Mouse (Mus musculus) liver, embryonic 15.5 days (tissue): ENCODE data around the gene Arhgap25. TPM values are rescaled to one million over a fixed set of nuclear protein-coding genes. Genes with fewer than 3 reads are reported as not detected.
"Not testable (repeated sequence)": the region's sequence is repeated elsewhere in the genome, so short reads cannot be mapped to it uniquely, and the experiment has no call there.

Source experiments
- ATAC-seq: fragments of 200-750 bp; cut with Nextera tagmentation; 2 replicates; pipeline ENCODE4 v1.8.0; 2017; ENCODE audit warnings: moderate number of reproducible peaks, mild to moderate bottlenecking, moderate library complexity; ENCODE audit not compliant: insufficient read depth
- H3K27ac ChIP-seq: fragments of 300-500 bp; sonication (generic); replicated peaks from 2 replicates; pipeline ENCODE4 v1.5.1; 2015; ENCODE audit warnings: mild to moderate bottlenecking, inconsistent platforms
- H3K27me3 ChIP-seq: fragments of 300-500 bp; sonication (generic); 2 replicates; pipeline ENCODE4 v1.6.1; 2015; ENCODE audit warnings: mild to moderate bottlenecking, inconsistent platforms
- H3K36me3 ChIP-seq: fragments of 300-500 bp; sonication (generic); replicated peaks from 2 replicates; pipeline ENCODE4 v1.6.1; 2015; ENCODE audit warnings: moderate library complexity, mild to moderate bottlenecking, inconsistent platforms
- H3K4me1 ChIP-seq: fragments of 300-500 bp; sonication (generic); replicated peaks from 2 replicates; pipeline ENCODE4 v1.6.1; 2015; ENCODE audit warnings: inconsistent platforms
- H3K4me2 ChIP-seq: fragments of 300-500 bp; sonication (generic); 2 replicates; pipeline ENCODE4 v1.6.1; 2015; ENCODE audit warnings: moderate library complexity, mild to moderate bottlenecking, inconsistent platforms
- H3K4me3 ChIP-seq: fragments of 300-500 bp; sonication (generic); replicated peaks from 2 replicates; pipeline ENCODE4 v1.5.1; 2015; ENCODE audit warnings: mild to moderate bottlenecking, inconsistent platforms
- H3K9ac ChIP-seq: fragments of 300-500 bp; sonication (generic); 2 replicates; pipeline ENCODE4 v1.6.1; 2015; ENCODE audit warnings: moderate library complexity, mild to moderate bottlenecking, inconsistent platforms
- H3K9me3 ChIP-seq: fragments of 300-500 bp; sonication (generic); replicated peaks from 2 replicates; pipeline ENCODE4 v1.6.1; 2016; ENCODE audit warnings: inconsistent platforms
- WGBS: fragments of 180-500 bp; shearing (Covaris S2); methylation state at CpG from one replicate; pipeline ENCODE4 v1.1.7; 2015; ENCODE audit warnings: mixed read lengths; ENCODE audit not compliant: insufficient replicate concordance; 5-methylcytosine and 5-hydroxymethylcytosine counted together
- polyA plus RNA-seq: library from polyadenylated mRNA; unstranded; fragments of >200 nt; fragmentation: Nextera tagmentation; extraction: Ambion mirVana; gene quantifications from 2 replicates; pipeline ENCODE4 v1.2.1, GENCODE M21; 2015

Arhgap25 gene
- polyA plus RNA-seq, 1 experiment from 2014 or later = 4.0 TPM

GRCm38 (mm10) chr6:87521705-87522104, 11.4 kb downstream of the Arhgap25 start:
- not testable (repeated sequence) for ATAC-seq, H3K36me3 ChIP-seq, H3K4me2 ChIP-seq, H3K9ac ChIP-seq, H3K27me3 ChIP-seq, H3K4me3 ChIP-seq, H3K9me3 ChIP-seq, H3K27ac ChIP-seq
- WGBS = 63% methylated on average over 6 of the region's 6 CpGs
- H3K4me1 ChIP-seq = peaks cover 27% of the 10 kb centered on the region

- H3K27me3 ChIP-seq = no peaks in the 10 kb centered on the region
- peaks cover 27% of the 10 kb centered on the region for H3K4me1 ChIP-seq
- no peak for ATAC-seq
- no peak overlapping the region for H3K4me3 ChIP-seq
- H3K4me2 ChIP-seq = no peak overlapping the region
- H3K36me3 ChIP-seq = no peaks in the 10 kb centered on the region
- WGBS = 74% methylated on average over 8 of the region's 8 CpGs
- no peak overlapping the region for H3K27ac ChIP-seq
- H3K9me3 ChIP-seq = no peaks in the 10 kb centered on the region
- H3K9ac ChIP-seq = no peak overlapping the region
Measured at GRCm38 (mm10) chr6:87520572-87520971, 12.5 kb downstream of the Arhgap25 start.

GRCm38 (mm10) chr6:87519809-87520208, 13.2 kb downstream of the Arhgap25 start:
- H3K4me2 ChIP-seq = no peak overlapping the region
- H3K27ac ChIP-seq = no peak overlapping the region
- WGBS = 67% methylated on average over 11 of the region's 11 CpGs
- H3K27me3 ChIP-seq = no peaks in the 10 kb centered on the region
- no peak for ATAC-seq
- H3K4me1 ChIP-seq = peaks cover 22% of the 10 kb centered on the region
- H3K9me3 ChIP-seq = no peaks in the 10 kb centered on the region
- H3K9ac ChIP-seq = no peak overlapping the region
- no peaks in the 10 kb centered on the region for H3K36me3 ChIP-seq
- no peak overlapping the region for H3K4me3 ChIP-seq

- Histone ChIP-seq H3K27ac (no peak overlapping the region), H3K4me2 (no peak overlapping the region), H3K36me3 (no peaks in the 10 kb centered on the region), H3K4me1 (peaks cover 10% of the 10 kb centered on the region; the same call in 1 of the 2 replicates), H3K9ac (no peak overlapping the region), H3K9me3 (no peaks in the 10 kb centered on the region), H3K27me3 (0 out of 2 replicates have a peak, but pooled peaks cover 5% of the 10 kb centered on the region), H3K4me3 (no peak overlapping the region)
- 79% methylated on average over 10 of the region's 10 CpGs for WGBS
- no peak for ATAC-seq
Measured at GRCm38 (mm10) chr6:87518622-87519021, 14.4 kb downstream of the Arhgap25 start.

GRCm38 (mm10) chr6:87517753-87518409, 15.2 kb downstream of the Arhgap25 start:
- H3K4me3 ChIP-seq = no peak overlapping the region
- H3K36me3 ChIP-seq = no peaks in the 10 kb centered on the region
- H3K9ac ChIP-seq = no peak overlapping the region
- H3K4me2 ChIP-seq = no peak overlapping the region
- peaks cover 7% of the 10 kb centered on the region; the same call in 1 of the 2 replicates for H3K4me1 ChIP-seq
- WGBS = 66% methylated on average over 4 of the region's 4 CpGs
- H3K27ac ChIP-seq = no peak overlapping the region
- ATAC-seq = no peak
- no peaks in the 10 kb centered on the region for H3K9me3 ChIP-seq
- 0 out of 2 replicates have a peak, but pooled peaks cover 5% of the 10 kb centered on the region for H3K27me3 ChIP-seq

- no peak for ATAC-seq
- Histone ChIP-seq H3K36me3 (no peaks in the 10 kb centered on the region), H3K9ac (no peak overlapping the region), H3K9me3 (no peaks in the 10 kb centered on the region), H3K27ac (no peak overlapping the region), H3K4me3 (no peak overlapping the region), H3K4me1 (0 out of 2 replicates have a peak, but pooled peaks cover 3% of the 10 kb centered on the region), H3K4me2 (no peak overlapping the region), H3K27me3 (0 out of 2 replicates have a peak, but pooled peaks cover 5% of the 10 kb centered on the region)
- WGBS = 65% methylated on average over 4 of the region's 4 CpGs
Measured at GRCm38 (mm10) chr6:87514321-87514720, 18.7 kb downstream of the Arhgap25 start.

- H3K9me3 ChIP-seq = no peaks in the 10 kb centered on the region
- H3K4me1 ChIP-seq = 0 out of 2 replicates have a peak, but pooled peaks cover 3% of the 10 kb centered on the region
- no peak overlapping the region for H3K9ac ChIP-seq
- H3K4me2 ChIP-seq = no peak overlapping the region
- 0 out of 2 replicates have a peak, but pooled peaks cover 5% of the 10 kb centered on the region for H3K27me3 ChIP-seq
- no peak overlapping the region for H3K27ac ChIP-seq
- H3K36me3 ChIP-seq = no peaks in the 10 kb centered on the region
- H3K4me3 ChIP-seq = no peak overlapping the region
- ATAC-seq = no peak
- WGBS = 72% methylated on average over 12 of the region's 12 CpGs
Measured at GRCm38 (mm10) chr6:87513046-87513767, 19.9 kb downstream of the Arhgap25 start.

- no peak overlapping the region for H3K27ac ChIP-seq
- WGBS = 33% methylated on average over 4 of the region's 4 CpGs
Measured at GRCm38 (mm10) chr6:87510999-87511398, 22.1 kb downstream of the Arhgap25 start.

GRCm38 (mm10) chr6:87509806-87510205, 23.3 kb downstream of the Arhgap25 start:
- no peaks in the 10 kb centered on the region for H3K4me1 ChIP-seq
- no peak overlapping the region for H3K9ac ChIP-seq
- H3K36me3 ChIP-seq = no peaks in the 10 kb centered on the region
- 83% methylated on average over 2 of the region's 2 CpGs for WGBS
- H3K9me3 ChIP-seq = no peaks in the 10 kb centered on the region
- H3K27ac ChIP-seq = no peak overlapping the region
- no peak for ATAC-seq
- H3K27me3 ChIP-seq = 0 out of 2 replicates have a peak, but pooled peaks cover 5% of the 10 kb centered on the region
- H3K4me3 ChIP-seq = no peak overlapping the region
- H3K4me2 ChIP-seq = no peak overlapping the region

More at GRCm38 (mm10) chr6:87510999-87511398, 22.1 kb downstream of the Arhgap25 start:
- no peak for ATAC-seq
- H3K9me3 ChIP-seq = no peaks in the 10 kb centered on the region
- H3K4me2 ChIP-seq = no peak overlapping the region
- no peak overlapping the region for H3K4me3 ChIP-seq
- no peaks in the 10 kb centered on the region for H3K36me3 ChIP-seq
- H3K4me1 ChIP-seq = no peaks in the 10 kb centered on the region
- H3K9ac ChIP-seq = no peak overlapping the region
- 0 out of 2 replicates have a peak, but pooled peaks cover 5% of the 10 kb centered on the region for H3K27me3 ChIP-seq

GRCm38 (mm10) chr6:87504875-87505274, 28.2 kb downstream of the Arhgap25 start:
- Histone ChIP-seq H3K9me3 (no peaks in the 10 kb centered on the region), H3K4me2 (no peak overlapping the region), H3K4me3 (no peak overlapping the region), H3K27me3 (no peaks in the 10 kb centered on the region), H3K36me3 (no peaks in the 10 kb centered on the region), H3K27ac (no peak overlapping the region), H3K9ac (no peak overlapping the region), H3K4me1 (0 out of 2 replicates have a peak, but pooled peaks cover 11% of the 10 kb centered on the region)
- ATAC-seq = no peak
- WGBS = 70% methylated on average over 7 of the region's 7 CpGs

- H3K9ac ChIP-seq = no peak overlapping the region
- no peak overlapping the region for H3K27ac ChIP-seq
Measured at GRCm38 (mm10) chr6:87503976-87504375, 29.1 kb downstream of the Arhgap25 start.

More at GRCm38 (mm10) chr6:87503976-87504375, 29.1 kb downstream of the Arhgap25 start:
- Histone ChIP-seq H3K4me2 (no peak overlapping the region), H3K27me3 (no peaks in the 10 kb centered on the region), H3K36me3 (no peaks in the 10 kb centered on the region), H3K9me3 (no peaks in the 10 kb centered on the region), H3K4me1 (peaks cover 16% of the 10 kb centered on the region; the same call in 1 of the 2 replicates), H3K4me3 (no peak overlapping the region)
- 15% methylated on average over 5 of the region's 5 CpGs for WGBS
- ATAC-seq = no peak
